Mouse (Mus musculus) hindlimb bud, embryonic 11.5 days (tissue): ENCODE results near the gene Tigar.
A peak's percentile ranks its signal among the peaks of the same experiment; 100 is the strongest.

ENCODE experiments used
- DNase-seq: peaks from one replicate; pipeline ENCODE4 v3.0.0-alpha.2; 2012; ENCODE audit warnings: low read depth, low spot score; ENCODE audit errors: extremely low spot score

The Tigar gene

DNA sequence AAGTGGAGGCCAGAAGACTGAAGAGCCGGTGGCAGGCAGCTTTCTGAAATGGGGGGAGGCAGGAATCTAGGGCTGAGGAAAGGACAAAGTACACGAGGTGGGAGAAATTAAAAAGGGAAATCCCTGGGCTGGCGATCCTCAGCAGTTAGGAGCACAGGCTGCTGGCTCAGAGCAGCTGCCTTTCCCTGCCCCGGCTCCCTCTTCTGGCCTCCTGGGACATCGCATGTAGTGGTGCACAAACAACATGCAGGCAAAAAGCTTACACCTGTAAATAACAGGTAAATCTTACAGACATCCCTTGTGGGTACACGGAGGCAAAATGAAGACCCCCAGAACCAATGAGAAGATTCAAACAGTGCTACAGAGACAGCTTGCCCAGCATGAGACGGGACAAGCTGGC, 14.8 kb downstream of the Tigar start:
- no peak for DNase-seq

DNA sequence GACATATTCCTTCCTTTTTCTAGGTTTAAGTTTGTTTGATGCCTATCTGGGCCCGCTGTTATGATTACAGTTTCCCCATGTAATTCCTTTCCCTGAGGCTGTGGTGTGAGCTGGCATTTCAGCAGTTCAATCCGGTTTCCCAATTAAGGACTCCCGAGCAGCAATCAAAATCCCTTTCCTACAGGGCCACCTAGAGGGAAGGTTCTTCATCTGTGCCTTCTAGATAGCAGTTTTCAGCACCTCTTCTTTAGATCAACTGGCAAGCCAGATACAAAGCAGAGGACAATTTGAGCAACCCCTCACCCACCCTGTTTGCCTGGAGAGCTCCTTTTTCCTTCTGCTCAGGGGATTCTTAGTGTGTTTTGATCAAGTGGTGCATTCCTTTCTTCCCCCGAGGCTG, 22.6 kb downstream of the Tigar start:
- peak; percentile 76 for DNase-seq

DNA sequence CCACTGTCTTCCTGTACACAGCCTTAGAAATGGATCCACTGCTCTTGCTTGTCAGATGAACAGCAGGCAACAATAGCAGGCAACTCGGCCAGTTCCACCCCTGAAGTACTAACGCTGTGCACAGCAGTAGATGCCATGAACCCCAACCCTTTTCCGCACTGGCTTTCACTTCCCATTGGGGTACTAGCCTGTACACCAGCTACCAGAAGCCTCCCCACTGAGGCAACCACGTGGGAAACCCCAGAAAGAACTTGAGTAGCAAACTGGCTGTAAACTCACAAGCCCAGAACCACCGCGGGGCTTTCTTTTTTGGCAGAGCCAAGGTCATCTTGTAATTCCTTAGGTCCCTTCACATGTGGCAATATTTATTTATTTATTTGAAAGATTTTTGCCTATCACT, 27.5 kb downstream of the Tigar start:
- no peak for DNase-seq

DNA sequence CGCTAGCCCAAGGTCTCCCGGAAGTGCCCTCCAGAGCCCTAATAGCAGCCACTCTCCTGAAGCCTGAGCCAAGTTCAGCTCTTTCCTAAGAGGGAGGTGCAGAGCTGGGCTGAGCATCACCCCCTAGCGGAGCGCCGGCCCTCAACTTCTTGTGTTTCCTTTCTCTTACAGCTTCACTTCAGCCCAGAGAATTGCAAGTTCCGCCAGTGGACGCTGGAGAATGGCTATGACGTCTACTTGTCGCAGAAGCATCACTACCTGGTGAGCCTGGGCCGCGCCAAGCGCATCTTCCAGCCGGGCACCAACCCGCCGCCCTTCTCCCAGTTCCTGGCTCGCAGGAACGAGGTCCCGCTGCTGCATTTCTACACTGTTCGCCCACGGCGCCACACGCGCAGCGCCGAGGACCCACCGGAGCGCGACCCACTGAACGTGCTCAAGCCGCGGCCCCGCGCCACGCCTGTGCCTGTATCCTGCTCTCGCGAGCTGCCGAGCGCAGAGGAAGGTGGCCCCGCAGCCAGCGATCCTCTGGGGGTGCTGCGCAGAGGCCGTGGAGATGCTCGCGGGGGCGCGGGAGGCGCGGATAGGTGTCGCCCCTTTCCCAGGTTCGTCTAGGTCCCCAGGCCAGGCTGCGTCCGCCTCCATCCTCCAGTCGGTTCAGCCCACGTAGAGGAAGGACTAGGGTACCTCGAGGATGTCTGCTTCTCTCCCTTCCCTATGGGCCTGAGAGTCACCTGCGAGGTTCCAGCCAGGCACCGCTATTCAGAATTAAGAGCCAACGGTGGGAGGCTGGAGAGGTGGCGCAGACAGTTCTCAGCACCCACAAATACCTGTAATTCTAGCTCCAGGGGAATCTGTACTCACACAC, 29.3 kb downstream of the Tigar start:
- peak; percentile 30 for DNase-seq

DNA sequence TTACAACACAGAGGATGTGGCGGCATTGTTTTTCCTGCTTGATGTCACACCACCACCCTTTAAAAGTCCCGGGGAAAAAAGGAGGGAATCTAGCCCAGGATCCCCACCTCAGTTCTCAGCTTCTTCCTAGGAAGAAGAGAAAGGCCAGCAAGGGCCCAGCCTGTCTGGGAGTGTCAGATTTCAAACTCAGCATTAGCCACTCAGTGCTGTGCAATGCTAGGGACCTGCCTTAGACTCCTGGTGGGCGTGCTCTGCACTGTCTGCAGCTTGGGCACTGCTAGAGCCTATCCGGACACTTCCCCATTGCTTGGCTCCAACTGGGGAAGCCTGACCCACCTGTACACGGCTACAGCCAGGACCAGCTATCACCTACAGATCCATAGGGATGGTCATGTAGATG, 36.5 kb downstream of the Tigar start, which contains the start of gene Fgf23:
Gene Fgf23, plus strand, starts transcription at position 86 of the 400 bp plus-strand sequence.
- no peak for DNase-seq

DNA sequence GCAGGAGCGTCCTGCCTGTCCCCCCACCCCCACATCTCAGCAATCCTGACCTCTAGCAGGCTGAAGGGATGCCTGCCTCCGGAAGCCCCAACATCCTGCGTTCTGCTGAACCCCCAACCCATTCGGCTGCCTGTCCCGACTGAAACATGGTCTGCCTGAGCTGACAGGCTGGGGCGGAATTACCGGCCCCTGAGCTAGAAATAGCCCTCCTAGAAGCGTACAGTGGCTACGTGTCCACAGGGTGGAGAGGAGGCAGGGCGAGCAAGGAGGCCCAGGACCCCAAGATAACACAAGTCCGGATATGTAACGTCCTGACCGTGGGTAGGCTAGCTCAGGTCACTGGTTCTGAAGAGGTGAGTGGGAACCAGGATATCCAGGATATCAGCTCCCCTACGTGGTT, 44.5 kb downstream of the Tigar start:
- DNase-seq, result no peak

DNA sequence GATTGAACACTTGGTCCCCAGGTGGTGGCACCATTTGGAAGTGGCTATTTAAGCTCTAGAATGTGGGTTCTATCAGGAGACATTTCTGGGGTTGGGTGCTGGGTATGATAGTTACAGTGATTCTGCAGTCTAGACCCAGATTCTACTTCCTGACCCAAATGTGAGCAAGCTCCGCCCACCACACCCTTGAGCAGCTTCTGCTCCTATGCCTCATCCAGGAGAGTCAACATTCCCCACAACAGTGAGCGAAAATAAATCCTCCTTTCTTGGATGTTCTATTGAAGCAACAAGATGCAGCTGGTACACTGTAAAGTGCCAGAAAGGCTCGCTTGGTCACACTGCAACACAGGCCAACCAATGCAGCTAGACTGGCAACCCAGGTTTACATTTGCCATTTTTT, 45.4 kb downstream of the Tigar start:
- DNase-seq, result no peak

DNA sequence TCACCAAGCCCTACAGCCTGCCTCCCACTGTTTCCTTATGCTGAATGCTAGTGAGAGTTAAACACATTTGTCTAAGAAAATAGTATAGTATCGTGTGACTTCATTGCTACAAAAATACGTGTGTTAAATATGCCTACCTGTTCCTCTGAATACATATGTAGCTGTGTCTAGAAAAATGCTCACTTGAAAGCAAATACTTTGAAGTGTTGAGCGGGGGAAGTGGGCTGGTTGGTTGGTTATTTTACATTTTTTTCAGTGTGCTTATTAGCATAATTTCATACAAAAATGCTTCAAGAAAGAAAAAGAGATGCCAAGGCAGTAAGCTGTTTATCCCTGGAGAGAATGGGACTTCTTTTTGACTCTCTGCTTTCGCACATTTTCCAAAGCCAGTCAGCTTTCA, 49.4 kb downstream of the Tigar start:
- no peak for DNase-seq

DNA sequence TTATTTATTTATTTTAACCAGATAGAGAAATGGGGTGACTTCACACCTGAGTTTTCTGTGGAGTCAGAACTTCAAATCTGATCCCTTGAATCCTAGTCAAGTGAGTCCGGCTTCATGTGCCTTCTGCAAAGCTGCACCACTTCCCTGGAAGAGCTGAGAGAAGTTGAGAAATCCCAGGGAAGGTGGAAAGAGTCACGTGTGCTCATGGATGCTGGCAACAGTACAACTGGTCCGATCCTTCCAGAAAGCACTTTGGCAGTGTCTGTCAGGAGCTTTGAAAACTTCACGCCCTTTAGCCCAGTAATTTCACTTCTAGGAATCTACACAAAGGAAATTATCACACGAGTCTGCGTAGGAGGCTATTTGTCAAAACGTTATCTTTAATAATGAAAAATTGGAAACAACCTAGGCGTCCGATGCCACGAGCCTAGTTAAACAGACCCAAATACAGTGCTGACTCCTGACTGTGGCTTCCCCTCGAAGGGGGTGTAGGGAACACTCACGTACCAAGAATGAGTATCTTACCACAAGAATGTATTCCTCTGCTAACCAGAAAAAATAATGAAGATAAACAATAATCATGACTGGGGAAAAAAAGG, 52.3 kb downstream of the Tigar start:
- no peak for DNase-seq

DNA sequence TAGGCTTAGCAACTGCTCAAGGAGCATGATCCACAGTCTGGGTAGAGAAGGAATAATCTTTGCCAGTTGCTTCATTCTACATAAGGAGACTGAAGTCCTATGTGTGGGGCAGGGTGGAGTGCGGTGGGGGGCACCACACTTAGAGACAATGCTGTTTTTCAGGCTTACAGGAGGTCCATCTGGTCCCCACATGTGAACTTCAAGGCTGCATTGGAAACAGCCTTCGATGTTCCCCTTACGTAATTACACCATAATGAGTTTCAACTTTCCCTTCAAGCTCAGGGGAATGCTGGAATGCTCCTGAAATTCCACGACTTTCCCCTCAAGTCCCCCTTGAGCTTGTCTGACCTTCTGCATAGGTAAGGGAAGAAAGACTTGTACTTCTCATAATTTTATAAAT, 58.5 kb downstream of the Tigar start:
- peak; percentile 81 for DNase-seq

DNA sequence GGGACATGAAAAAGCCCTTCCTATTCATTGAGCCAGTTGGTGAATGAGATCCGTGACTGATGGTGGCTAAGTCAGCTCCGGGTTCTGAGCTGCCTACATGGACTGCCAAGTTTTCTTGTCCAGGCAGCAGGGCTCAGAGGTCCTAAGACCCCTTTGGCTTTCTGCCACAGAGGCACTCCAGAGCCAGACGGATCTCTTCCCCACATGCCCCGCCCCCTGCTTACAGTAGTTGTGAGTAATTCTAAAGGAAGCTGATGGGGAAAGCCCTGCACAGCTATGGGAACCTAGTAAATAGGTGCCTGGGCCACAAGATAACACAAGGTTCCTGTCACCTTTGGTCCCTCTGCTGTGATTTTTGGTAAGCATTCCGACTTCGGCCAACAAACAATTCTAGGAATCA, 64.4 kb downstream of the Tigar start:
- no peak for DNase-seq
